Mouse (Mus musculus) heart, embryonic 11.5 days (tissue): ENCODE measurements around the gene Dnah9. TPM values are rescaled to one million over a fixed set of nuclear protein-coding genes. Genes with fewer than 3 reads are reported as not detected.

Source experiments
- ATAC-seq: fragments of 200-750 bp; cut with Nextera tagmentation; replicated peaks from 2 replicates; pipeline ENCODE4 v1.8.0; 2017; ENCODE audit warnings: moderate library complexity; ENCODE audit not compliant: insufficient number of reproducible peaks, low FRiP score, low TSS enrichment
- H3K27ac ChIP-seq: fragments of 300-500 bp; sonication (generic); 2 replicates; pipeline ENCODE4 v1.5.1; 2014; ENCODE audit warnings: mild to moderate bottlenecking, low read depth, low read length
- H3K27me3 ChIP-seq: fragments of 300-500 bp; sonication (generic); 2 replicates; pipeline ENCODE4 v1.6.1; 2014; ENCODE audit warnings: mild to moderate bottlenecking, low read length, mixed read lengths; ENCODE audit not compliant: control insufficient read depth, insufficient read depth
- H3K36me3 ChIP-seq: fragments of 300-500 bp; sonication (generic); 2 replicates; pipeline ENCODE4 v1.6.1; 2014; ENCODE audit warnings: mild to moderate bottlenecking, low read length, moderate library complexity, mixed read lengths; ENCODE audit not compliant: control insufficient read depth, insufficient read depth
- H3K4me1 ChIP-seq: fragments of 300-500 bp; sonication (generic); 2 replicates; pipeline ENCODE4 v1.6.1; 2014; ENCODE audit warnings: low read length; ENCODE audit not compliant: control insufficient read depth, insufficient read depth
- H3K4me2 ChIP-seq: fragments of 300-500 bp; sonication (generic); 2 replicates; pipeline ENCODE4 v1.6.1; 2014; ENCODE audit warnings: mild to moderate bottlenecking, moderate library complexity
- H3K4me3 ChIP-seq: fragments of 300-500 bp; sonication (generic); 2 replicates; pipeline ENCODE4 v1.5.1; 2014; ENCODE audit warnings: low read depth, low read length
- H3K9ac ChIP-seq: fragments of 300-500 bp; sonication (generic); 2 replicates; pipeline ENCODE4 v1.6.1; 2014; ENCODE audit warnings: mild to moderate bottlenecking, low read depth, low read length, moderate library complexity
- H3K9me3 ChIP-seq: fragments of 300-500 bp; sonication (generic); replicated peaks from 2 replicates; pipeline ENCODE4 v1.6.1; 2016; ENCODE audit warnings: low read length; ENCODE audit not compliant: control insufficient read depth
- WGBS: fragments of 180-500 bp; shearing (Covaris S2); extraction: QIAGEN DNeasy Blood & Tissue Kit; methylation state at CpG from one replicate; pipeline ENCODE4 v1.1.7; 2014; ENCODE audit not compliant: insufficient replicate concordance; 5-methylcytosine and 5-hydroxymethylcytosine counted together
- polyA plus RNA-seq: library from polyadenylated mRNA; unstranded; fragments of >200 nt; fragmentation: Nextera tagmentation; extraction: Ambion mirVana; gene quantifications from 2 replicates; pipeline ENCODE4 v1.2.1, GENCODE M21; 2014

The Dnah9 gene
- polyA plus RNA-seq, 1 experiment from 2014 or later, result 0.06 TPM

DNA sequence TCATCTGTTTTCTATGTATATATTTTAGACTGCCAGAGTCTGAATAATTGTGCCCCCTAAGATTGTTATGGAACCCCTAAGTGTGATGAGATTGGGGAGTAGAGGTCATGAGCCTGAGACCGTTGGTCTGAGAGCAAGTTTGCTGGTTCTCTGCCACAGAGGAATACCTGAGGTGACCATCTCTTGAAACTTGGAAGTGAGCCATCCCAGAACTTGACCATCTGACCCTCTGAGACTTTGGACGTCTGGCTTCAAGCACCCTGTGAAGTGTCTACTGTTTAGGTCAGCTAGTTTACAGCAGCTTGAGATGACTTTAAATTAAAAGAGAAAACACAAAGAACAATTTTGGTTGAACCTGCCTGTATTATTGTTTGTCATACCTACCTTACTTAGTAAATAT is 125.8 kb downstream of the Dnah9 start:
- H3K4me1 ChIP-seq, result no peaks in the 10 kb centered on the region
- no peak overlapping the region for H3K4me3 ChIP-seq
- 72% methylated on average over 2 of the region's 2 CpGs for WGBS
- H3K4me2 ChIP-seq, result no peak overlapping the region
- H3K9me3 ChIP-seq, result no peaks in the 10 kb centered on the region
- no peak overlapping the region for H3K9ac ChIP-seq
- no peak for ATAC-seq
- H3K27me3 ChIP-seq, result no peaks in the 10 kb centered on the region
- H3K27ac ChIP-seq, result no peak overlapping the region
- no peaks in the 10 kb centered on the region for H3K36me3 ChIP-seq

- 81% methylated on average over 1 of the region's 1 CpGs for WGBS
- no peak for ATAC-seq
- Histone ChIP-seq H3K9ac (no peak overlapping the region), H3K9me3 (no peaks in the 10 kb centered on the region), H3K4me3 (no peak overlapping the region), H3K36me3 (no peaks in the 10 kb centered on the region), H3K4me1 (no peaks in the 10 kb centered on the region), H3K27me3 (no peaks in the 10 kb centered on the region; the same call in 1 of the 2 replicates), H3K4me2 (no peak overlapping the region), H3K27ac (no peak overlapping the region)
Measured at GRCm38 (mm10) chr11:66025728-66026127, 142.6 kb downstream of the Dnah9 start.

GRCm38 (mm10) chr11:65975871-65976270 is 192.5 kb downstream of the Dnah9 start:
- Histone ChIP-seq H3K9ac (no peak overlapping the region), H3K27ac (no peak overlapping the region), H3K36me3 (no peaks in the 10 kb centered on the region), H3K9me3 (no peaks in the 10 kb centered on the region), H3K4me2 (no peak overlapping the region), H3K4me3 (no peak overlapping the region), H3K27me3 (no peaks in the 10 kb centered on the region), H3K4me1 (no peaks in the 10 kb centered on the region)
- WGBS, result 54% methylated on average over 3 of the region's 3 CpGs
- no peak for ATAC-seq

- no peak overlapping the region for H3K27ac ChIP-seq
- no peak overlapping the region for H3K4me2 ChIP-seq
- 66% methylated on average over 2 of the region's 2 CpGs for WGBS
- no peaks in the 10 kb centered on the region for H3K27me3 ChIP-seq
- no peaks in the 10 kb centered on the region for H3K36me3 ChIP-seq
- no peaks in the 10 kb centered on the region for H3K4me1 ChIP-seq
- no peak overlapping the region for H3K9ac ChIP-seq
- H3K4me3 ChIP-seq, result no peak overlapping the region
- no peak for ATAC-seq
- H3K9me3 ChIP-seq, result no peaks in the 10 kb centered on the region
Measured at GRCm38 (mm10) chr11:65930796-65931195, 237.6 kb downstream of the Dnah9 start.

GRCm38 (mm10) chr11:65930359-65930758 is 238.0 kb downstream of the Dnah9 start:
- WGBS, result 73% methylated on average over 4 of the region's 4 CpGs
- Histone ChIP-seq H3K27ac (no peak overlapping the region), H3K9ac (no peak overlapping the region), H3K9me3 (no peaks in the 10 kb centered on the region), H3K27me3 (no peaks in the 10 kb centered on the region), H3K4me1 (no peaks in the 10 kb centered on the region), H3K4me3 (no peak overlapping the region), H3K36me3 (no peaks in the 10 kb centered on the region), H3K4me2 (no peak overlapping the region)
- ATAC-seq, result no peak

DNA sequence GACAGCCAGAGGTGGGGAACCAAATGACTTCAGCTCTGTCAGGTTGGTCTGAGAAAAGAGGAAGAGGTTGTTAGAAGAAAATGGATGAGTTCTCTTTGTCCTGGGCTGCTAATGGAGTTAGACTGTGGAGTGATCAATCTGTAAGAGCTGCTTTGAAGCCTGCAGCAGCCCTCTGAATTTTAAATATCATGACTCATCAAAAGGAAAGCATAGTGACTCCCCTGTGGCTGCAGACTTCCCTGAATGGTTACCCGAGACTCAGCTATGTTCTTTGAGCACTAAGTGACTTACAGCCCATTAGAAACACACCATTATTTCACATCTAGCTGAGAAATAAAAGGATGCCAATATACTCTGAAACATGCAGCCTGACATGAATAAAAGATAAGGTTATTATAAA is 240.4 kb downstream of the Dnah9 start:
- Histone ChIP-seq H3K4me3 (no peak overlapping the region), H3K4me1 (no peaks in the 10 kb centered on the region), H3K27me3 (no peaks in the 10 kb centered on the region), H3K4me2 (no peak overlapping the region), H3K36me3 (no peaks in the 10 kb centered on the region), H3K9me3 (no peaks in the 10 kb centered on the region), H3K27ac (no peak overlapping the region), H3K9ac (no peak overlapping the region)
- no peak for ATAC-seq
- WGBS, result 42% methylated on average over 1 of the region's 1 CpGs

DNA sequence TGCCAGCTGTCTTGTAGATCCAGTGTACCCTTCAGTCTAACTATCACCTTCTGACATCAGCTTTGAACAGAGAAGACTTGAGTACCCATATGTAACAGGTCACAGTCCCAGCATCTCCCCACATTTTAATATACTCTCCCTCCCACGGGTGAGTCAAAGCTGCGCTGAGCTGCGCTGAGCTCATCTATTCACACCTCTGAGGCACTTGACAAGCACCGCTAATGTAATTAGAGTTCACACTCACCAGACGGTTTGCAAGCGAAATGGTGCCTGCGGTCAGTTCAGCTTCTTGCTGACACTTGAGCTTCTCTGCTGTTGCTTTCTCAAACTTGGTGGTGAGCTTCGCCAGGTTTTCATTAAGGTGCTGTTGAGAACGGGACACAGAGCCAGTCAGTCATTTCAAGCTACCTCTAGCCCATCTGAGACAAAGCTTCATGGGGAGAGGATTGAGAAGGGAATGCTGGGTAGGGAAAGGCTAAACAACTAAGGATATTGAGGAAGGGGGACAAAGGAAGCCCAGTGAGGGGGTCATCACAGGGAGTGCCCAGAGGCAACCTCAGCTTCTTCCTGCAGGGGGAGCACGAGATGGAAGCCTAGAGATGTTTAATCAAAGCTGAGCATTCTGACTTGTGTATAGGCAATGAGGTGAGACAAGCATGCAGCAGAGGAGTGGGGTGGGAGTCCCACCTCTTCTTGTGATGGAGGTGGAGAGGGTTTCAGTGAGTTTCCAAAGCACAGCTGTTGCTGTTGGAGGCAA is 249.7 kb downstream of the Dnah9 start:
- no peaks in the 10 kb centered on the region for H3K27me3 ChIP-seq
- no peaks in the 10 kb centered on the region for H3K36me3 ChIP-seq
- H3K9me3 ChIP-seq, result no peaks in the 10 kb centered on the region
- H3K4me1 ChIP-seq, result no peaks in the 10 kb centered on the region
- 40% methylated on average over 10 of the region's 10 CpGs for WGBS
- H3K27ac ChIP-seq, result no peak overlapping the region
- no peak overlapping the region for H3K4me2 ChIP-seq
- H3K4me3 ChIP-seq, result no peak overlapping the region
- no peak for ATAC-seq
- H3K9ac ChIP-seq, result no peak overlapping the region

GRCm38 (mm10) chr11:65909195-65909594 is 259.2 kb downstream of the Dnah9 start:
- Histone ChIP-seq H3K4me1 (no peaks in the 10 kb centered on the region), H3K9me3 (no peaks in the 10 kb centered on the region), H3K27me3 (no peaks in the 10 kb centered on the region), H3K36me3 (no peaks in the 10 kb centered on the region), H3K27ac (no peak overlapping the region), H3K9ac (no peak overlapping the region), H3K4me2 (no peak overlapping the region), H3K4me3 (no peak overlapping the region)
- no peak for ATAC-seq
- WGBS, result 69% methylated on average over 4 of the region's 4 CpGs

GRCm38 (mm10) chr11:65905487-65905886 is 262.9 kb downstream of the Dnah9 start:
- Histone ChIP-seq H3K4me3 (no peak overlapping the region), H3K27ac (no peak overlapping the region), H3K36me3 (no peaks in the 10 kb centered on the region), H3K4me1 (no peaks in the 10 kb centered on the region), H3K9ac (no peak overlapping the region), H3K9me3 (no peaks in the 10 kb centered on the region), H3K27me3 (no peaks in the 10 kb centered on the region), H3K4me2 (no peak overlapping the region)
- 60% methylated on average over 2 of the region's 2 CpGs for WGBS
- ATAC-seq, result no peak
